Mouse (Mus musculus): ENCODE measurements around the gene Jkamp.

GRCm38 (mm10) chr12:72129203-72129602 is 43.8 kb downstream of the Jkamp start:
- TF ChIP-seq EP300 (IDR thresholded peaks at IDR 0.05), result no peak
- TF ChIP-seq CTCF (IDR thresholded peaks at IDR 0.05), result no peak

Data from lung, postnatal 0 days (tissue).